Mouse (Mus musculus) G1E (cell line): ENCODE measurements around the gene Matn4. TPM values are rescaled to one million over a fixed set of nuclear protein-coding genes. Genes with fewer than 3 reads are reported as not detected.

Source experiments
- ATAC-seq: 2 replicates; pipeline ENCODE4 v1.8.0; 2016; ENCODE audit warnings: mild to moderate bottlenecking; ENCODE audit not compliant: insufficient number of reproducible peaks, poor library complexity, low FRiP score, severe bottlenecking; ENCODE audit errors: extremely low read depth
- DNase-seq: peaks from one replicate; pipeline ENCODE4 v3.0.0; 2012; ENCODE audit warnings: low spot score
- H3K27me3 ChIP-seq: 2 replicates; pipeline ENCODE4 v1.6.1; 2012; ENCODE audit warnings: mild to moderate bottlenecking, low read length, inconsistent platforms; ENCODE audit not compliant: insufficient read depth
- H3K36me3 ChIP-seq: replicated peaks from 2 replicates; pipeline ENCODE3; 2012; ENCODE audit warnings: mild to moderate bottlenecking, inconsistent platforms
- H3K4me1 ChIP-seq: 2 replicates; pipeline ENCODE4 v1.6.1; 2012; ENCODE audit warnings: low read depth, low read length, inconsistent platforms, mixed read lengths; ENCODE audit not compliant: insufficient read depth
- H3K4me3 ChIP-seq: 2 replicates; pipeline ENCODE4 v1.5.1; 2012; ENCODE audit warnings: low read depth, mild to moderate bottlenecking, inconsistent platforms, low read length, moderate library complexity, mixed read lengths
- H3K9me3 ChIP-seq: replicated peaks from 2 replicates; pipeline ENCODE4 v1.6.1; 2012; ENCODE audit warnings: inconsistent platforms
- CTCF ChIP-seq: IDR thresholded peaks from 2 replicates; pipeline ENCODE4 v1.5.1; 2012; ENCODE audit warnings: low read depth, low read length, inconsistent platforms, mixed read lengths
- GATA1 ChIP-seq: IDR thresholded peaks from 2 replicates; pipeline ENCODE4 v1.6.1; 2012; ENCODE audit warnings: borderline replicate concordance, low read length, inconsistent platforms, mixed read lengths
- GATA2 ChIP-seq: IDR thresholded peaks from 2 replicates; pipeline ENCODE4 v1.6.1; 2012; ENCODE audit warnings: low read depth, low read length, inconsistent platforms, borderline replicate concordance
- POLR2AphosphoS5 ChIP-seq: IDR thresholded peaks from 2 replicates; pipeline ENCODE4 v1.6.1; 2012; ENCODE audit warnings: low read depth, low read length, inconsistent platforms; ENCODE audit not compliant: insufficient replicate concordance
- TAL1 ChIP-seq: conservative IDR thresholded peaks from 2 replicates; pipeline ENCODE4 v1.6.1; 2012; ENCODE audit warnings: low read depth, low read length, inconsistent platforms, mixed read lengths
- polyA plus RNA-seq: library from polyadenylated mRNA; stranded (reverse); fragments of >175 nt; gene quantifications from 2 replicates; pipeline ENCODE4 v1.2.3, GENCODE M21; 2012
- total RNA-seq, 2 experiments: library from RNA; stranded (forward) in 1 of 2; stranded (reverse) in 1 of 2; fragments of 200-1000 nt in 1 of 2; fragments of >200 nt in 1 of 2; fragmentation: Nextera tagmentation in 1 of 2; gene quantifications; 2 replicates each; pipeline ENCODE4 v1.2.3; 2014 to 2017

Gene Matn4
- total and polyA plus RNA-seq, 3 experiments = under 0.01 TPM; not detected in 2

DNA sequence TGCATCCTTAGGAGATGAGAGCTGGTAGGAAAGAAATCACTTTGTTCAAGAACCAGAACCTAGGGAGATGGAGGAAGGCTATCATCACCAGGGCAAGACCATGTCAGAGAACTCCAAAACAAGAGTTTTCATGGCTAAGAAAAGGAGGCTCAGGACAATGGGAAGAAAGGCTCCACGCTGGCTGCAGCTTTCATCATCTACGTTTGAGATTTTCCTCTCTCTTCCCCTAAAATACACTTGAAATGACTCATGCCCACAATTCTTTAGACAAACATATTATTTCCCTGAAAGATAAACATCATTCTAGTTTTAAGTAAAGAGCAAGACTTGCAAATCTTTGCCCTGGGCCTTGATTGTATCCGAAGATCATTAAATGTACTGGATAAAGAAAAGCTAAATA is 33.6 kb downstream of the Matn4 start:
- Histone ChIP-seq H3K4me1 (no peaks in the 10 kb centered on the region), H3K36me3 (no peaks in the 10 kb centered on the region), H3K9me3 (no peaks in the 10 kb centered on the region), H3K27me3 (no peaks in the 10 kb centered on the region), H3K4me3 (no peak overlapping the region)
- ATAC-seq (no peak), DNase-seq (no peak)
- no peak for TF ChIP-seq TAL1
- TF ChIP-seq POLR2AphosphoS5 = no peak
- TF ChIP-seq CTCF = no peak
- TF ChIP-seq GATA1 = no peak
- TF ChIP-seq GATA2 = no peak

DNA sequence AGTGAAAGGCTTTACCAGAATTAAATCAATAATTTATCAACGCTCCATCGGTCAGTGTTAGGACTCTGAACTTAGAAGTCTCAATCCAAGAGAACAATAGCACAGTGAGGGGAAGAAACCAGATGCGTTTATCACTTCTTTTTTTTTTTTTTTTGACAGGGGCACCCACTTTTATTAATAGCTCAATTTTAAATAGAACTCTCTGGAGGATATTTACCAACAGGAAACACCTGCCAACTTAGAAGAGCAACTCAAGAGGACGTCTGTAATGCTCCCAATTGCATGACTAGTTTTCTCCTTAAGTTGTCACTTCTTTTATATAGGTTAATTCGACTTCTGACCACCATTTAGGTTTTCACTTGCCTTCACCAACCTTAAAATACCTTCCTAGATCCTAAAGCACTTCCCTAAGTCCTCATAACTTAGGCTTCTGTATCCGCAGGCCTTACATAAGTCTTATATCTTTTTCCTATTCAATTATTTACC is 36.3 kb downstream of the Matn4 start:
- H3K27me3 ChIP-seq = no peaks in the 10 kb centered on the region
- H3K36me3 ChIP-seq = no peaks in the 10 kb centered on the region
- no peaks in the 10 kb centered on the region for H3K4me1 ChIP-seq
- TF ChIP-seq CTCF = no peak
- TF ChIP-seq POLR2AphosphoS5 = no peak
- no peak for TF ChIP-seq GATA1
- TF ChIP-seq TAL1 = no peak
- no peak for TF ChIP-seq GATA2
- H3K4me3 ChIP-seq = no peak overlapping the region
- ATAC-seq (no peak), DNase-seq (no peak)
- 0 out of 2 replicates have a peak, but pooled peaks cover 3% of the 10 kb centered on the region for H3K9me3 ChIP-seq

DNA sequence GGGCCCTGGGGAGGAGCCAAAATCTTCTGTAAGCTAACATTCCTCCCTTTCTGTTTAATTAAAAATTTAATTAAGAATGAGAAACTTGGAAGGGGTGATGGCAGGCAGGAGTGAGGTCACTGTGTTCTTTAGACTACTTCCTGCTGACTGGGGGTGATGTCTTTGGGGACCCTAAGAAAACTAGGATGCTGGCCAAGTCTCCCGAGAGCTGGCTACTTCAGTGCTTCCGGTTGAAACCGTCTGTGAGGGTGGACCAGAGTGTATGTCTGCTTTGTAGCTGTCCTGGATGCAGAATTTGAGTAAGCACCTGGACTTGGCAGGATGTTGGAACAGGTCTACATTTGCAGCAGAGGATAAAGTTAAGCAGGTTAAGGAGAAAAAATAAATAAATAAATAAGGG is 38.0 kb downstream of the Matn4 start:
- Histone ChIP-seq H3K27me3 (no peaks in the 10 kb centered on the region), H3K36me3 (no peaks in the 10 kb centered on the region), H3K4me3 (no peak overlapping the region), H3K4me1 (no peaks in the 10 kb centered on the region), H3K9me3 (0 out of 2 replicates have a peak, but pooled peaks cover 3% of the 10 kb centered on the region)
- TF ChIP-seq POLR2AphosphoS5 = no peak
- TF ChIP-seq GATA1 = no peak
- no peak for TF ChIP-seq TAL1
- TF ChIP-seq CTCF = no peak
- no peak for DNase-seq
- no peak for ATAC-seq

DNA sequence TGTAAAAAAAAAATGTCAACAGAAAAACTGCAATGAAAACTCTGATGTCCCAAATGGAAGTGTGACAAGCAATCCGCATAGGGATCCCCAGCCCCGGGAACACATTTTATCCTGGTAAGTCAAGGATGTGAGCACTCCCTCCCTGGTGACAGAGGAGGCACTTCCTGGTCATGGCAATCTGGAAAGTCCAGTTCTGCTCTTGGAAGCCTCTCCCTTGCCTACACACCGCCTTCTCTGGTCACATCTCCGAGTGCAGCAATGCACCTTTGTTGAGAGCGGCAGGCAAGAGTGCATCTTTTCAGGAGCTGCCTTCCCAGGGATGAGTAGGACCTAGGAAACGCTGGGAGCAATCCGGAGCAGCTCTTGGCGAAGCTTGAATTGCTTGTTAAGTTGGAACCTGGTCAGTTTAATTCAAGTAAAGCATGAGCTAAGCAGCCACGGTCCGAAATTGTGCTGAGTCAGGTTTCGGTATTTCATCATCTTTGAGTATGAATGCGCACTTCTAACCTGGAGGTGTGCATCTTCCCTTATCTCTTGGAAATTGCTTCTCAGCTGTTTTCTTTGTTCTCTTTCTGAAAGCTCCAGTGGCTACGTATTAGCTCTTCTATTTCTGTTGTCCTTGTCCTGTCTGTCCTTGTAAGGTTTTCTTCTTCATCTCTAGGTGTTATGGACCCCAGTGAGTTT is 43.8 kb downstream of the Matn4 start:
- H3K36me3 ChIP-seq = no peaks in the 10 kb centered on the region
- TF ChIP-seq GATA1 (no peak), GATA2 (no peak), CTCF (no peak), POLR2AphosphoS5 (no peak), TAL1 (no peak)
- DNase-seq = no peak
- 0 out of 2 replicates have a peak, but pooled peaks cover 3% of the 10 kb centered on the region for H3K9me3 ChIP-seq
- no peaks in the 10 kb centered on the region for H3K4me1 ChIP-seq
- no peak overlapping the region for H3K4me3 ChIP-seq
- no peak for ATAC-seq
- no peaks in the 10 kb centered on the region for H3K27me3 ChIP-seq

DNA sequence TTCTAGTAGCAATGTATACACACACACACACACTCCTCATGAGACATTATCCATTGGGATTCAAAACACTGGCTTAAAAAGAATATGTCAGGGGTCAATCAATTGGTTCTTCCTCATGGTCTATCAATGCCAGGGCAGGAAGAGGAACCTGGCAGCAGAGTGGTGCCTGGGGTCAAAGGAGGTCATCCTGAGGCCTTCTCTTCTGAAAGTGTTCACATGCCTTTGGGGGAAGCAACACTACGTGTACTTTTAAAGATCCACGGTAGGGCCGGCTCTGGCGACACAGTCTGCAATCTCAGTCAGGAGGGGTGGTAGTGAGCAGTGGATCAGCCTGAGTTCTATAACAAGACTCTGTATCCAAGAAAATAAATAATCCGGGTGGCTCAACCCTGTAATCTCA is 45.3 kb downstream of the Matn4 start:
- ATAC-seq (no peak), DNase-seq (no peak)
- Histone ChIP-seq H3K9me3 (0 out of 2 replicates have a peak, but pooled peaks cover 3% of the 10 kb centered on the region), H3K4me1 (no peaks in the 10 kb centered on the region), H3K4me3 (no peak overlapping the region), H3K36me3 (no peaks in the 10 kb centered on the region), H3K27me3 (no peaks in the 10 kb centered on the region; the same call in 1 of the 2 replicates)
- TF ChIP-seq TAL1 (no peak), GATA1 (no peak), POLR2AphosphoS5 (no peak), GATA2 (no peak), CTCF (no peak)

DNA sequence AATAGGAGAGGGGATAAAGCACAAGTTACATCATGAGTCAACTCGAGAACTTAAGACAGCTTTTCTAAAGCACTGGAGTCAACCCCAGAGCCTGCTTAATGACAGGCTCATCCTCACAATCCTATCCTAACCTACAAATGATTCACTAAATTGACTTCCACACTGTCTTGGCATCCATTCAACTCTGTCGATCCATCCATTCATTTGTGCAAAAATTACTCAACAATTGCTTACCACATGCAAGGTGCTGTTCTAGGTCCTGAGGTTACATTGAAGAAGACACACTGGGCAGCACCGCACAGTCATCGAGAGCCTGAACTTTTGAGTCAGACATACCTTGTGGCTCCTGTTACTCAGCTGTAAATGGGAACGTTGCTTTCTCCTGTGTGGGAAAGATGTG is 45.9 kb downstream of the Matn4 start:
- Histone ChIP-seq H3K27me3 (no peaks in the 10 kb centered on the region; the same call in 1 of the 2 replicates), H3K9me3 (0 out of 2 replicates have a peak, but pooled peaks cover under 1% of the 10 kb centered on the region), H3K4me1 (no peaks in the 10 kb centered on the region), H3K36me3 (no peaks in the 10 kb centered on the region), H3K4me3 (no peak overlapping the region)
- DNase-seq (no peak), ATAC-seq (no peak)
- no peak for TF ChIP-seq TAL1
- TF ChIP-seq GATA2 = no peak

- Histone ChIP-seq H3K9me3 (no peaks in the 10 kb centered on the region), H3K27me3 (no peaks in the 10 kb centered on the region; the same call in 1 of the 2 replicates), H3K36me3 (no peaks in the 10 kb centered on the region), H3K4me3 (no peak overlapping the region), H3K4me1 (no peaks in the 10 kb centered on the region)
- ATAC-seq (no peak), DNase-seq (no peak)
- TF ChIP-seq TAL1 (no peak), CTCF (no peak), GATA2 (no peak), POLR2AphosphoS5 (no peak), GATA1 (no peak)
Measured at GRCm38 (mm10) chr2:164358373-164358772, 46.6 kb downstream of the Matn4 start.
